Mouse (Mus musculus) urinary bladder, postnatal 10 days (tissue): ENCODE results near the gene Helz.
"Not testable (repeated sequence)": the region's sequence is repeated elsewhere in the genome, so short reads cannot be mapped to it uniquely, and the experiment has no call there.

Source experiments
- DNase-seq: peaks from one replicate; pipeline ENCODE4 v3.0.0; 2022; ENCODE audit warnings: low spot score

Gene Helz

GRCm38 (mm10) chr11:107547351-107548203 is at the start of gene Helz:
Gene Helz, plus strand, starts transcription at chr11:107547930.
- no peak for DNase-seq

- no peak for DNase-seq
These were observed 44.9 kb upstream of the Helz start for GRCm38 (mm10) chr11:107502801-107503200.

- DNase-seq = not testable (repeated sequence)
These were observed 43.4 kb upstream of the Helz start for GRCm38 (mm10) chr11:107504364-107504763.

GRCm38 (mm10) chr11:107506260-107506659 is 41.5 kb upstream of the Helz start:
- DNase-seq = no peak

GRCm38 (mm10) chr11:107509631-107510338 is 37.9 kb upstream of the Helz start:
- DNase-seq = no peak

- DNase-seq = no peak
These were observed 37.1 kb upstream of the Helz start for GRCm38 (mm10) chr11:107510362-107511269.

- DNase-seq = not testable (repeated sequence)
These were observed 35.8 kb upstream of the Helz start for GRCm38 (mm10) chr11:107511954-107512353.

- DNase-seq = no peak
These were observed 34.7 kb upstream of the Helz start for GRCm38 (mm10) chr11:107513047-107513446.

- no peak for DNase-seq
These were observed 31.3 kb upstream of the Helz start for GRCm38 (mm10) chr11:107516387-107516786.

- DNase-seq = no peak
These were observed 28.9 kb upstream of the Helz start for GRCm38 (mm10) chr11:107518645-107519429.

- no peak for DNase-seq
These were observed 26.6 kb upstream of the Helz start for GRCm38 (mm10) chr11:107521153-107521552.

GRCm38 (mm10) chr11:107524966-107525365 is 22.8 kb upstream of the Helz start:
- DNase-seq = no peak

- DNase-seq = no peak
These were observed 20.1 kb upstream of the Helz start for GRCm38 (mm10) chr11:107527632-107528031.

GRCm38 (mm10) chr11:107529320-107529719 is 18.4 kb upstream of the Helz start:
- no peak for DNase-seq

GRCm38 (mm10) chr11:107531445-107531844 is 16.3 kb upstream of the Helz start:
- DNase-seq = no peak

GRCm38 (mm10) chr11:107532271-107532670 is 15.5 kb upstream of the Helz start:
- no peak for DNase-seq

GRCm38 (mm10) chr11:107538994-107539393 is 8.7 kb upstream of the Helz start:
- DNase-seq = no peak

- no peak for DNase-seq
These were observed 7.4 kb upstream of the Helz start for GRCm38 (mm10) chr11:107540339-107540738.

- DNase-seq = no peak
These were observed 1.8 kb upstream of the Helz start for GRCm38 (mm10) chr11:107545747-107546476.

- DNase-seq = no peak
These were observed 946 bp upstream of the Helz start for GRCm38 (mm10) chr11:107546667-107547301.
